Mouse (Mus musculus) ES-E14 (cell line): ENCODE data around the gene Olfr1352.

Experiments
- CHD2 ChIP-seq: IDR thresholded peaks from 2 replicates; pipeline ENCODE4 v1.6.1; 2014; ENCODE audit warnings: mild to moderate bottlenecking, low read depth, low read length, inconsistent platforms
- HCFC1 ChIP-seq: IDR thresholded peaks from 2 replicates; pipeline ENCODE4 v1.6.1; 2012; ENCODE audit warnings: low read length, inconsistent platforms, borderline replicate concordance; ENCODE audit not compliant: insufficient read depth
- MAFK ChIP-seq: IDR thresholded peaks from 2 replicates; pipeline ENCODE4 v1.6.1; 2014; ENCODE audit warnings: mild to moderate bottlenecking, low read depth, low read length, inconsistent platforms; ENCODE audit not compliant: insufficient read depth
- ZC3H11A ChIP-seq: IDR thresholded peaks from 2 replicates; pipeline ENCODE4 v1.6.1; 2012; ENCODE audit warnings: low read depth, mild to moderate bottlenecking, inconsistent platforms, low read length, borderline replicate concordance
- ZNF384 ChIP-seq: IDR thresholded peaks from 2 replicates; pipeline ENCODE4 v1.6.1; 2012; ENCODE audit warnings: low read depth, low read length, inconsistent platforms

GRCm38 (mm10) chr10:79012172-79012571 is 31.3 kb downstream of the Olfr1352 start, which contains the start of gene Olfr1351:
- no peak for TF ChIP-seq HCFC1
- TF ChIP-seq ZNF384, result no peak
- no peak for TF ChIP-seq MAFK
- TF ChIP-seq CHD2, result no peak
- no peak for TF ChIP-seq ZC3H11A
